Mouse (Mus musculus) heart, adult 18-20 months (tissue): ENCODE results near the gene Ddx20. TPM values are rescaled to one million over a fixed set of nuclear protein-coding genes. Genes with fewer than 3 reads are reported as not detected.

Experiments
- DNase-seq, 2 experiments: peaks; one replicate each; pipeline ENCODE4 v3.0.0; 2021 to 2022; ENCODE audit warnings: mixed read lengths in 1 of 2
- long read RNA-seq, 2 experiments: library from polyadenylated mRNA; stranded (forward); transcript quantifications; one replicate each; pipeline ENCODE4 v2.0.0; 2021
- total RNA-seq, 2 experiments: library from RNA; stranded (reverse); gene quantifications; 2 replicates each; pipeline ENCODE4 v1.2.3; 2021

Ddx20 gene
- total RNA-seq = 10 to 100 TPM; 11.4 to 11.5 TPM
- long read RNA-seq, experiment 1, transcript Ddx20-201 (11 exons, 2,905 nt) = major isoform, 16 of 20 reads
- long read RNA-seq, experiment 1, partial matches to known transcripts = 1 of 20 reads
- long read RNA-seq, experiment 1, other reads (novel, unspliced or antisense) = 3 of 20 reads
- long read RNA-seq, experiment 2, transcript Ddx20-201 (11 exons, 2,905 nt) = major isoform, 7 of 8 reads
- long read RNA-seq, experiment 2, partial matches to known transcripts = 0 of 8 reads
- long read RNA-seq, experiment 2, other reads (novel, unspliced or antisense) = 1 of 8 reads

GRCm38 (mm10) chr3:105687324-105688060 is at the start of gene Ddx20:
Gene Ddx20 (minus strand): TSS chr3:105687574.
- peak; percentile 96 to 98 for DNase-seq

- DNase-seq = no peak
These were observed 49.7 kb upstream of the Ddx20 start for GRCm38 (mm10) chr3:105737070-105737469.

- DNase-seq = no peak
These were observed 48.8 kb upstream of the Ddx20 start for GRCm38 (mm10) chr3:105736148-105736547.

- no peak for DNase-seq
These were observed 47.9 kb upstream of the Ddx20 start for GRCm38 (mm10) chr3:105735285-105735684.

GRCm38 (mm10) chr3:105733538-105733937 is 46.2 kb upstream of the Ddx20 start:
- no peak for DNase-seq

GRCm38 (mm10) chr3:105732360-105732759 is 45.0 kb upstream of the Ddx20 start:
- DNase-seq = no peak

GRCm38 (mm10) chr3:105726037-105726436 is 38.7 kb upstream of the Ddx20 start:
- DNase-seq = peak; percentile 65 to 87

- peak in 1 of 2 experiments; percentile 58 for DNase-seq
These were observed 35.1 kb upstream of the Ddx20 start for GRCm38 (mm10) chr3:105722510-105722909.

- no peak for DNase-seq
These were observed 34.4 kb upstream of the Ddx20 start for GRCm38 (mm10) chr3:105721681-105722201.

GRCm38 (mm10) chr3:105720514-105720913 is 33.1 kb upstream of the Ddx20 start:
- DNase-seq = no peak

- no peak for DNase-seq
These were observed 32.6 kb upstream of the Ddx20 start for GRCm38 (mm10) chr3:105719979-105720378.

GRCm38 (mm10) chr3:105718746-105719145 is 31.4 kb upstream of the Ddx20 start:
- DNase-seq = no peak

GRCm38 (mm10) chr3:105717856-105718555 is 30.6 kb upstream of the Ddx20 start:
- DNase-seq = peak; percentile 61 to 71

GRCm38 (mm10) chr3:105716353-105717000 is 29.1 kb upstream of the Ddx20 start:
- DNase-seq = no peak

GRCm38 (mm10) chr3:105714820-105715167 is 27.4 kb upstream of the Ddx20 start:
- no peak for DNase-seq

GRCm38 (mm10) chr3:105714091-105714819 is 26.9 kb upstream of the Ddx20 start:
- DNase-seq = peak; percentile 57 to 63

GRCm38 (mm10) chr3:105712827-105713226 is 25.5 kb upstream of the Ddx20 start:
- no peak for DNase-seq

- peak; percentile 79 to 89 for DNase-seq
These were observed 24.4 kb upstream of the Ddx20 start for GRCm38 (mm10) chr3:105711741-105712140.

GRCm38 (mm10) chr3:105710246-105710645 is 22.9 kb upstream of the Ddx20 start:
- DNase-seq = no peak

GRCm38 (mm10) chr3:105707590-105707989 is 20.2 kb upstream of the Ddx20 start:
- no peak for DNase-seq

GRCm38 (mm10) chr3:105706366-105707020 is 19.1 kb upstream of the Ddx20 start:
- DNase-seq = peak in 1 of 2 experiments; percentile 58
